Mouse (Mus musculus) embryonic facial prominence, embryonic 12.5 days (tissue): ENCODE data around the gene Rngtt. TPM values are rescaled to one million over a fixed set of nuclear protein-coding genes. Genes with fewer than 3 reads are reported as not detected.
"Not testable (repeated sequence)": the region's sequence is repeated elsewhere in the genome, so short reads cannot be mapped to it uniquely, and the experiment has no call there.

Experiments
- ATAC-seq: fragments of 200-750 bp; cut with Nextera tagmentation; 2 replicates; pipeline ENCODE4 v1.8.0; 2017; ENCODE audit not compliant: insufficient number of reproducible peaks, insufficient read depth, low FRiP score, low TSS enrichment
- H3K27ac ChIP-seq: fragments of 300-500 bp; sonication (generic); 2 replicates; pipeline ENCODE4 v1.5.1; 2016; ENCODE audit warnings: mild to moderate bottlenecking
- H3K27me3 ChIP-seq: fragments of 300-500 bp; sonication (generic); 2 replicates; pipeline ENCODE4 v1.6.1; 2016; ENCODE audit warnings: mild to moderate bottlenecking, moderate library complexity
- H3K36me3 ChIP-seq: fragments of 300-500 bp; sonication (generic); 2 replicates; pipeline ENCODE4 v1.6.1; 2016; ENCODE audit warnings: mild to moderate bottlenecking
- H3K4me1 ChIP-seq: fragments of 300-500 bp; sonication (generic); 2 replicates; pipeline ENCODE4 v1.6.1; 2016
- H3K4me2 ChIP-seq: fragments of 300-500 bp; sonication (generic); replicated peaks from 2 replicates; pipeline ENCODE4 v1.6.1; 2016; ENCODE audit warnings: mild to moderate bottlenecking, moderate library complexity
- H3K4me3 ChIP-seq: fragments of 300-500 bp; sonication (generic); 2 replicates; pipeline ENCODE4 v1.5.1; 2016; ENCODE audit warnings: mild to moderate bottlenecking
- H3K9ac ChIP-seq: fragments of 300-500 bp; sonication (generic); 2 replicates; pipeline ENCODE4 v1.6.1; 2016; ENCODE audit warnings: mild to moderate bottlenecking, moderate library complexity
- H3K9me3 ChIP-seq: fragments of 300-500 bp; sonication (generic); 2 replicates; pipeline ENCODE4 v1.6.1; 2016; ENCODE audit warnings: mild to moderate bottlenecking, moderate library complexity
- WGBS: fragments of 180-500 bp; shearing (Covaris S2); methylation state at CpG from one replicate; pipeline ENCODE4 v1.1.7; 2016; 5-methylcytosine and 5-hydroxymethylcytosine counted together
- polyA plus RNA-seq: library from polyadenylated mRNA; unstranded; fragments of >200 nt; fragmentation: Nextera tagmentation; extraction: Ambion mirVana; gene quantifications from 2 replicates; pipeline ENCODE4 v1.2.1, GENCODE M21; 2016

The Rngtt gene
- polyA plus RNA-seq, 1 experiment from 2014 or later: 33.4 TPM

- no peaks in the 10 kb centered on the region for H3K9me3 ChIP-seq
- H3K4me2 ChIP-seq: peak overlapping the region; percentile 36
- H3K9ac ChIP-seq: 0 out of 2 replicates have a peak overlapping the region, but pooled peaks have one; percentile 8
- H3K36me3 ChIP-seq: no peaks in the 10 kb centered on the region
- H3K27ac ChIP-seq: 0 out of 2 replicates have a peak overlapping the region, but pooled peaks have one; percentile 67
- H3K27me3 ChIP-seq: no peaks in the 10 kb centered on the region
- WGBS: 82% methylated on average over 12 of the region's 12 CpGs
- no peak for ATAC-seq
- no peaks in the 10 kb centered on the region for H3K4me1 ChIP-seq
- peak overlapping the region; percentile 17; the same call in 1 of the 2 replicates for H3K4me3 ChIP-seq
These were observed 20.9 kb upstream of the Rngtt start for GRCm38 (mm10) chr4:33289106-33289650.

DNA sequence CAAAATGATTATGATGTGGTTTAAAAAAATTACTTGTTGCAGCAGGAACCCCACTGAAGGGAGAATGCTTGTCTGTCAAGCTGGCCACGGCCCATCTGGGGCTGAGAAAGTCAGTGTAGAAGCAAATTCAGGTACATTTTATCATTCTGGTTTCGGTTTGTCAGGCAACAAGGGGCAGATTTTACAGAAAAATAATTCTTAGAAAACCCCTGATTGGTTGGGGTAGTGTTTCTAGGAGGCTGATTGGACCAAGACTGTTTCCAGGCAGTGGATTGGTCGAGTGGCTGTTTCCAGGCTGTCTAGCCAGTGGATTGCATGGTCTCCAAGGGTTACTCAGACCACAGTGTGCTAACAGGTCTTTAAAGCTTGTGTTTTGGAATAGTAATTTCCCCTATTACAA lies 20.1 kb upstream of the Rngtt start, which contains the start of gene Pnrc1:
TSS of gene Pnrc1 (minus strand) at position 162 of the 400 bp plus-strand sequence.
- 42% methylated on average over 3 of the region's 3 CpGs for WGBS
- ATAC-seq: peak; percentile 91
- peak within 1 kb of the TSS; percentile 8; the same call in 1 of the 2 replicates for H3K9ac ChIP-seq
- no peaks in the 10 kb centered on the region for H3K36me3 ChIP-seq
- H3K27ac ChIP-seq: peak within 1 kb of the TSS; percentile 67
- peak within 1 kb of the TSS; percentile 36 for H3K4me2 ChIP-seq
- peak within 1 kb of the TSS; percentile 17; the same call in 1 of the 2 replicates for H3K4me3 ChIP-seq
- H3K27me3 ChIP-seq: no peaks in the 10 kb centered on the region
- H3K4me1 ChIP-seq: no peaks in the 10 kb centered on the region
- H3K9me3 ChIP-seq: no peaks in the 10 kb centered on the region

DNA sequence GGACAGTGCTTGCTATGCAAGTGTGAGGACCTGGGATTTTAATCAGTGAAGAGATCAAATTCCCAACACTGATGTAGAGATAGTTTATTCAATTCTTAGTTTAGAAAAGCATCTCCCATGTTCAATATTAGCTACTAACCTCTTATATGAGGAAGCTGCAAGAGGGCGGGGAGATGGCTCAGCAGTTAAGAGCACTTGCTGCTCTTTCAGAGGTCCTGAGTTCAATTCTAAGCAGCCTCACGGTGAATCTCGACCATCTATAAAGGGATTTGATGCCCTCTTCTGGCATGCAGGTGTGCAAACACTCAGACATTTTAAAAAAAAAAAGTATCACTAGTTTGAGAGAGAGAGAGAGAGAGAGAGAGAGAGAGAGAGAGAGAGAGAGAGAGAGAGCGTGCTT lies 19.2 kb upstream of the Rngtt start:
- H3K27ac ChIP-seq: no peak overlapping the region
- no peak for ATAC-seq
- H3K36me3 ChIP-seq: no peaks in the 10 kb centered on the region

GRCm38 (mm10) chr4:33292409-33293370 lies 17.4 kb upstream of the Rngtt start:
- Histone ChIP-seq H3K9ac (no peak overlapping the region), H3K4me2 (no peak overlapping the region), H3K4me3 (no peak overlapping the region), H3K27me3 (no peaks in the 10 kb centered on the region), H3K9me3 (no peaks in the 10 kb centered on the region), H3K36me3 (no peaks in the 10 kb centered on the region), H3K27ac (no peak overlapping the region), H3K4me1 (no peaks in the 10 kb centered on the region)
- no peak for ATAC-seq
- WGBS: 22% methylated on average over 16 of the region's 16 CpGs

More for the DNA sequence above, 19.2 kb upstream of the Rngtt start:
- H3K9ac ChIP-seq: no peak overlapping the region
- no peaks in the 10 kb centered on the region for H3K27me3 ChIP-seq
- H3K9me3 ChIP-seq: no peaks in the 10 kb centered on the region
- no peaks in the 10 kb centered on the region for H3K4me1 ChIP-seq
- no peak overlapping the region for H3K4me3 ChIP-seq
- WGBS: 60% methylated on average over 4 of the region's 4 CpGs
- H3K4me2 ChIP-seq: no peak overlapping the region

GRCm38 (mm10) chr4:33300891-33301665 lies 9.0 kb upstream of the Rngtt start:
- H3K4me2 ChIP-seq, ATAC-seq: not testable (repeated sequence)
- 78% methylated on average over 6 of the region's 6 CpGs for WGBS

DNA sequence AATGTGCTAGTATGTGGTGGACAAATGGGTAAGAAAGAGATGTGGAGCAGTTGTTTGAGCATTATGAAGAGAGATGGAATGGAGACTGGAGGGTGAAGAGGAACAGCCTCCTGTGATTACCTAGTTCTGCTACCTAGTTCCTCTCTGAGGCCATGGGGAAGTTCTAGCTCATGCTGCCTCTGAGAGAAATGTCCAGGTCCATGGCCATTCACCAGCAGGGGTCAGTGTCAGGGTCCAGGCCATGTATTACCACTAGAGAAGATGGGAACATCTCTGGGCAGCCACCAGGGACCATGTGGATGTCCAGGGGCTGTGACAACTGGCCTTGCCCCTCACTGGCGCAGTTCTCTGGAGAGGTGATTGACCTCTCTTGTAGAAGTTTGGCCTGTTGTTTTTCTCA lies 7.1 kb upstream of the Rngtt start:
- H3K9ac ChIP-seq: no peak overlapping the region
- H3K27me3 ChIP-seq: no peaks in the 10 kb centered on the region
- no peak for ATAC-seq
- no peak overlapping the region for H3K4me2 ChIP-seq
- H3K27ac ChIP-seq: no peak overlapping the region
- H3K36me3 ChIP-seq: no peaks in the 10 kb centered on the region
- H3K4me1 ChIP-seq: no peaks in the 10 kb centered on the region
- 97% methylated on average over 1 of the region's 1 CpGs for WGBS
- H3K4me3 ChIP-seq: no peak overlapping the region
- H3K9me3 ChIP-seq: no peaks in the 10 kb centered on the region

More at GRCm38 (mm10) chr4:33300891-33301665, 9.0 kb upstream of the Rngtt start:
- not testable (repeated sequence) for H3K4me3 ChIP-seq, H3K9me3 ChIP-seq, H3K27ac ChIP-seq, H3K27me3 ChIP-seq, H3K9ac ChIP-seq, H3K4me1 ChIP-seq, H3K36me3 ChIP-seq

- no peaks in the 10 kb centered on the region for H3K36me3 ChIP-seq
- no peak overlapping the region for H3K9ac ChIP-seq
- H3K4me1 ChIP-seq: 0 out of 2 replicates have a peak, but pooled peaks cover 6% of the 10 kb centered on the region
- no peaks in the 10 kb centered on the region for H3K27me3 ChIP-seq
- no peaks in the 10 kb centered on the region for H3K9me3 ChIP-seq
- no peak overlapping the region for H3K27ac ChIP-seq
- 68% methylated on average over 4 of the region's 4 CpGs for WGBS
- ATAC-seq: no peak
- H3K4me2 ChIP-seq: no peak overlapping the region
- no peak overlapping the region for H3K4me3 ChIP-seq
These were observed 3.0 kb upstream of the Rngtt start for GRCm38 (mm10) chr4:33307146-33307545.

DNA sequence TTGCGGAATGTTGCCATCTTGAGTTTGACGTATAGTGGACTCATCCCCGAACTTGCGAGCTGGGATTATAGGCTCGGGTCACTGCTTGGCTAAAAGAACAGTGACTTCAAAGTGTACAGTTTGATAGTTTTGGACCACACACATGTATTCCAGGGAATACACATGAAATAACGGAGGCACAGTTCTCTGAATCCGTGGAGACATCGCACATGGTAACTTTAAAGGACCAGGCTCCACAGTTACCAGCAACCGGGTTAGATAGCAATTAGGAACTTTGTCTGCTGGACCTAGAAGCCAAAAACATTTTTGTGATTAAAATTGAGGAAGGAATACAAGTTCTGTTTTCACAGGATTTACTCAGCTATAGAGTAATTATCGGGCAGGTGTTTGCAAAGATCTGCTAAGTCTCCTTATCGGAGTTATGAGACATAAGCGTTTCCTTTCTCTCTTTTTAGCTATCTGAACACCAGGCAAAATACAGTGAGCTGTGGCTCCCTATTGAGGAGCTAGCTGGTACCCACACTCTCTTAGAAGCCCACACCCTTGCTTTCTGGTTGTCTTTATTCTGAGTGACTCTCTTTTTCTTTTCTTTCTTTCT lies 828 bp downstream of the Rngtt start:
- Histone ChIP-seq H3K4me2 (peak overlapping the region; percentile 84), H3K4me1 (0 out of 2 replicates have a peak, but pooled peaks cover 6% of the 10 kb centered on the region), H3K36me3 (no peaks in the 10 kb centered on the region), H3K9me3 (no peaks in the 10 kb centered on the region), H3K27ac (0 out of 2 replicates have a peak overlapping the region, but pooled peaks have one; percentile 54), H3K9ac (peak overlapping the region; percentile 81), H3K27me3 (no peaks in the 10 kb centered on the region), H3K4me3 (peak overlapping the region; percentile 89)
- ATAC-seq: no peak
- 19% methylated on average over 12 of the region's 12 CpGs for WGBS

DNA sequence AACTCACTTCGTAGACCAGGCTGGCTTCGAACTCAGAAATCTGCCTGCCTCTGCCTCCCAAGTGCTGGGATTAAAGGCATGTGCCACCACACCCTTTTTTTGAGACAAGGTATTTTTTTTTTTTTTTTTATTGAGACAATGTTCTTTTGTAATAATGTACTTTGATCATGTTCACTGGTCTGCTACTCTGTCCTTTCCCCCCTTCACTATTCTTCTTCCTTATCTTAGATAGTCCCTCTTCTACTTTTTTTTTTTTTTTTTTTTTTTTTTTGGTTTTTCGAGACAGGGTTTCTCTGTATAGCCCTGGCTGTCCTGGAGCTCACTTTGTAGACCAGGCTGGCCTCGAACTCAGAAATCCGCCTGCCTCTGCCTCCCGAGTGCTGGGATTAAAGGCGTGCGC lies 4.0 kb downstream of the Rngtt start:
- H3K27ac ChIP-seq, H3K9me3 ChIP-seq, H3K9ac ChIP-seq, H3K4me2 ChIP-seq, H3K36me3 ChIP-seq, H3K4me1 ChIP-seq, ATAC-seq, H3K27me3 ChIP-seq, H3K4me3 ChIP-seq: not testable (repeated sequence)
- WGBS: 97% methylated on average over 6 of the region's 8 CpGs

DNA sequence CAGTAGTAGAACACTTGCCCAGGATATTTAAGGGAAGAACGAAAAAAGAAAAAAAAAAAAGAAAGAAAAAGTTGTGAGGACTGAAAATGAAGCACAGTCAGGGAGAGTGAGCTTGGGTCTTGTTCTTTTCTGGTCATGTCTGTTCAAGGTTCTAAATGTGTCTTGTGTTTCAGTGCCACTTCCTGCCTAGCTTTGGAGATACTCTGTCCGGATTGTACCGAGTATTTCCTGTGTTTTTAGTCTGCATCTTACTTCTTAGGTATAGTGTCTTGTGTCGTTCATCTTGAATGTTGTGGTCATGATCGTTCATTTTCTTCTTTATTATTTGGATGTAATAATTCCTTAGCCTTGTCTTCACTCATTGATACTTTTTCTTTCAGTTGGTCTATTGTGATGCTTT lies 5.7 kb downstream of the Rngtt start:
- Histone ChIP-seq H3K36me3 (0 out of 2 replicates have a peak, but pooled peaks cover 1% of the 10 kb centered on the region), H3K4me2 (no peak overlapping the region), H3K9ac (no peak overlapping the region), H3K27me3 (no peaks in the 10 kb centered on the region), H3K4me1 (0 out of 2 replicates have a peak, but pooled peaks cover 5% of the 10 kb centered on the region), H3K4me3 (no peak overlapping the region), H3K9me3 (no peaks in the 10 kb centered on the region), H3K27ac (no peak overlapping the region)
- WGBS: 85% methylated on average over 5 of the region's 5 CpGs
- ATAC-seq: no peak

DNA sequence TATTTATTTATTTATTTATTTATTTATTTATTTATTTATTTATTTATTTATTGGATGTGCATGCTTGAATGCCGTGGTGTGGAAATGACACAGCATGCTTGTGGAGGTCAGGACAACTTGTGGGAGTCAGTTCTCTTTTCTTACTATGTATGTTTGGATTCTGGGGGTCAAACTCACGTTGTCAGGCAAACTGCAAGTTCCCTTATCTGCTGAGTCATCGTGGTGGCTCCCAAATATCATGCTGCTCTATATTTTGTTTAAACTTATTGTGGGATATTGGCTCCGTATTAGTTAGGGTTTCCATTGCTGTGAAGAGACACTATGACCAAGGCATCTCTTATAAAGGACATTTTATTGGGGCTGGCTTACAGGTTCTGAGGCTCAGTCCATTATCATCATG lies 21.0 kb downstream of the Rngtt start:
- H3K9ac ChIP-seq: no peak overlapping the region
- no peaks in the 10 kb centered on the region for H3K4me1 ChIP-seq
- no peaks in the 10 kb centered on the region for H3K27me3 ChIP-seq
- no peaks in the 10 kb centered on the region for H3K9me3 ChIP-seq
- no peak for ATAC-seq
- no peak overlapping the region for H3K27ac ChIP-seq
- 92% methylated on average over 4 of the region's 4 CpGs for WGBS
- H3K4me3 ChIP-seq: no peak overlapping the region
- no peak overlapping the region for H3K4me2 ChIP-seq
- peaks cover 56% of the 10 kb centered on the region for H3K36me3 ChIP-seq
